Mouse (Mus musculus) neural tube, embryonic 13.5 days (tissue): ENCODE results near the gene Plekhg6. TPM values are rescaled to one million over a fixed set of nuclear protein-coding genes. Genes with fewer than 3 reads are reported as not detected.

Source experiments
- ATAC-seq: fragments of 200-750 bp; cut with Nextera tagmentation; 2 replicates; pipeline ENCODE4 v1.8.0; 2017; ENCODE audit warnings: low read depth, mild to moderate bottlenecking, moderate TSS enrichment, moderate library complexity
- H3K27ac ChIP-seq: fragments of 300-500 bp; sonication (generic); replicated peaks from 2 replicates; pipeline ENCODE4 v1.5.1; 2015; ENCODE audit warnings: moderate library complexity, mild to moderate bottlenecking, inconsistent platforms
- H3K27me3 ChIP-seq: fragments of 300-500 bp; sonication (generic); 2 replicates; pipeline ENCODE4 v1.6.1; 2015; ENCODE audit warnings: mild to moderate bottlenecking, inconsistent platforms
- H3K36me3 ChIP-seq: fragments of 300-500 bp; sonication (generic); 2 replicates; pipeline ENCODE4 v1.6.1; 2015; ENCODE audit warnings: mild to moderate bottlenecking, inconsistent platforms
- H3K4me1 ChIP-seq: fragments of 300-500 bp; sonication (generic); replicated peaks from 2 replicates; pipeline ENCODE4 v1.6.1; 2015; ENCODE audit warnings: inconsistent platforms
- H3K4me2 ChIP-seq: fragments of 300-500 bp; sonication (generic); 2 replicates; pipeline ENCODE4 v1.6.1; 2015; ENCODE audit warnings: inconsistent platforms, mild to moderate bottlenecking, moderate library complexity
- H3K4me3 ChIP-seq: fragments of 300-500 bp; sonication (generic); 2 replicates; pipeline ENCODE4 v1.5.1; 2015; ENCODE audit warnings: mild to moderate bottlenecking, inconsistent platforms
- H3K9ac ChIP-seq: fragments of 300-500 bp; sonication (generic); 2 replicates; pipeline ENCODE4 v1.6.1; 2015; ENCODE audit warnings: moderate library complexity, mild to moderate bottlenecking, inconsistent platforms
- H3K9me3 ChIP-seq: fragments of 300-500 bp; sonication (generic); 2 replicates; pipeline ENCODE4 v1.6.1; 2016; ENCODE audit warnings: inconsistent platforms
- WGBS: fragments of 180-500 bp; shearing (Covaris S2); methylation state at CpG from one replicate; pipeline ENCODE4 v1.1.7; 2015; 5-methylcytosine and 5-hydroxymethylcytosine counted together
- polyA plus RNA-seq: library from polyadenylated mRNA; unstranded; fragments of >200 nt; fragmentation: Nextera tagmentation; extraction: Ambion mirVana; gene quantifications from 2 replicates; pipeline ENCODE4 v1.2.1, GENCODE M21; 2015

The Plekhg6 gene
- polyA plus RNA-seq, 1 experiment from 2014 or later, result not detected

DNA sequence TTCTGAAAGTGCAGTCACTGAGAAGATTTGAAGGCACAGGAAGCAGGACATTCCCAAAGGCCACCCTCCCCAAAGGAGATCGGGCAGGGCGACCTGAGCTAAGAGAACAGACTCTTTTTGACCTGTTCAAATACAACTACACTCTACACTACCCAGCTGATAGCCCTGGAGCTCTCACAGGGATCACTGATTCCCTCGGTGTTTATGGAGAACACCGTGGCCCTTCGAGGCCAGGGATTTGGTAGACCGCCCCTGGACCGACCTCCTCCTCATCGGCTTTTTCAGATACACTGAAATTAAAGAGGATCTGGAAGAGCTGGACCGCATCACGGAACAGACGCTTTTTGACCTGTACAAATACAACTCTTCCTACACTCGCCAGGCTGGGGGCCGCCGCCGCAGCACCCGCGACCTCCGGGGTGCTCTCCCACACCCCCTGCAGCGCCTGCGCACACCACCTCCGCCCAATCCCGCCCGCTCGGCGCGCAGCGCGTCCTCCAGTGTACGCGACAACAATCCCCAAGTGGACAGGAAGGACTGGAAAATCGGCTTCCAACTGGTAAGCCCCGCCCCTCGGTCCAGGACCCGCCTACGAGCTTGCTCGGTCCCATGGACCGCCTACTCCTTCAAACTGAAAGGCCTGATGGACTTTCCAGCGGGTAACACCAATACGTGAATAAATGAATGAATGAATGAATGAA, 49.8 kb downstream of the Plekhg6 start:
- peak overlapping the region; percentile 68 for H3K9ac ChIP-seq
- WGBS, result under 1% methylated on average over 39 of the region's 39 CpGs
- H3K27me3 ChIP-seq, result no peaks in the 10 kb centered on the region
- H3K4me3 ChIP-seq, result peak overlapping the region; percentile 47
- H3K36me3 ChIP-seq, result no peaks in the 10 kb centered on the region
- H3K4me2 ChIP-seq, result peak overlapping the region; percentile 75
- H3K9me3 ChIP-seq, result no peaks in the 10 kb centered on the region
- ATAC-seq, result peak; percentile 90
- H3K4me1 ChIP-seq, result peaks cover 5% of the 10 kb centered on the region; the same call in 1 of the 2 replicates
- no peak overlapping the region for H3K27ac ChIP-seq

DNA sequence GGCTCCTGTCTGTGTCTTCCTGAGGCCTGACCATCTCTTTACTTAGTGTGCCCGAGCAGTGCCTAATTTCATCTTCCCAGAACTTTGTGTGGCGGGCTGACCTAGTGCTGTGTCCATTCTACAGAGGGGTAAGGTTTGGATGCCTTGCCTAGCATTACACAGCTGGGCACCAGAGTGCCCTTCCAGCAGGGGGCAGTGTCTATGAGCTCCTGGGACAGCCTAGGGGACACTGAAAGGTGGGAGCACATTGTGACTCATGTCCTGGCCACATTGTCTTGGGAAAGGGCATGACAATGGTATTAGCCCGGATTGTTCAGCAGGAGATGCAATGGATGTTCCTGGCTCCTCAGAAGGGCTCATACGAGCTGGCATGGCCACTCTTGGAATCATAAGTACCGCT, 52.4 kb downstream of the Plekhg6 start:
- no peak overlapping the region for H3K27ac ChIP-seq
- peaks cover 5% of the 10 kb centered on the region; the same call in 1 of the 2 replicates for H3K4me1 ChIP-seq
- H3K27me3 ChIP-seq, result peaks cover 7% of the 10 kb centered on the region
- no peak overlapping the region for H3K9ac ChIP-seq
- 81% methylated on average over 5 of the region's 5 CpGs for WGBS
- ATAC-seq, result no peak
- no peaks in the 10 kb centered on the region for H3K9me3 ChIP-seq
- H3K36me3 ChIP-seq, result no peaks in the 10 kb centered on the region
- no peak overlapping the region for H3K4me3 ChIP-seq
- no peak overlapping the region for H3K4me2 ChIP-seq

DNA sequence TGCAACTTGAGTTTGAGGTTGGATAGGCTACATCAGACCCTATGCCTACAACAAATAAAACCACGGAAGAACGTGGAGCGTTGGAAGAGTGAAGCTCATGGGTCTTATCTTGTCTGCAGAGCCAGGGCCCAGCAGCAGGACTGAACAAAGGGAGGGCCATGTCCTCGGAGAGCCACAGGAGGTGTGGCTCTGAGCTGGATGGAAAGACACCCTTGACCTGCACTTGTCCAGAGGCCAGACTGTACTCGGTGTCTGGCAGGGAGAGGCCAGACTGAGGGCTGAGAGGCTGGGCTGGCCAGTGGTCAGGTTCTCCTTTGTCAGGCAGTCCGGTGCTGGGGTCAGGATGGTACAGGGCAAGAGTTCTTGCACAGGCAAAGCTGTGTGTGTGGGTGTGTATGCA, 55.3 kb downstream of the Plekhg6 start:
- H3K4me3 ChIP-seq, result no peak overlapping the region
- H3K9me3 ChIP-seq, result no peaks in the 10 kb centered on the region
- no peak for ATAC-seq
- no peaks in the 10 kb centered on the region for H3K36me3 ChIP-seq
- 72% methylated on average over 6 of the region's 6 CpGs for WGBS
- H3K9ac ChIP-seq, result no peak overlapping the region
- H3K27ac ChIP-seq, result no peak overlapping the region
- peaks cover 36% of the 10 kb centered on the region for H3K27me3 ChIP-seq
- H3K4me1 ChIP-seq, result peaks cover 2% of the 10 kb centered on the region
- no peak overlapping the region for H3K4me2 ChIP-seq

DNA sequence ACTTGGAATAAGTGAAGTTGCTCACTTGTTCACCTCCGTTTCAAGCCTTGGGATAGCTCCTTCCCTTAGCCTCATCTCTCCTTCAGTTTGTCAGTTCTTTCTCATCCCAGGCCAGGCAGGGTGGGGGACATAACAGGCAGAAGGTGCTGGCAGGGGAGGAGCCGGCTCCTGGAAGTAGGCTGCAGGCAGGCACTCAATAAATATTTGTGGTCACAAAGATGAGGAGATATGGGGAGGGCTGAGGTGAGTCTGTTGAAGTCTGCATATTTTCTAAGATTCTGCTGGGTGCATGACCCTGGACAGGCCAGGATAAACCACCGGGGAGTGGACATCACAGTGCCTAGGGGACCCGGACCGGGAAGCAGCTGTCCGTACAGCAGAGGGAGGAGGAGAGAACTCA, 57.0 kb downstream of the Plekhg6 start:
- WGBS, result 68% methylated on average over 6 of the region's 6 CpGs
- Histone ChIP-seq H3K36me3 (no peaks in the 10 kb centered on the region), H3K27ac (no peak overlapping the region), H3K4me1 (no peaks in the 10 kb centered on the region; the same call in 1 of the 2 replicates), H3K4me2 (no peak overlapping the region), H3K27me3 (peaks cover 50% of the 10 kb centered on the region), H3K9me3 (no peaks in the 10 kb centered on the region), H3K9ac (no peak overlapping the region), H3K4me3 (no peak overlapping the region)
- ATAC-seq, result no peak

DNA sequence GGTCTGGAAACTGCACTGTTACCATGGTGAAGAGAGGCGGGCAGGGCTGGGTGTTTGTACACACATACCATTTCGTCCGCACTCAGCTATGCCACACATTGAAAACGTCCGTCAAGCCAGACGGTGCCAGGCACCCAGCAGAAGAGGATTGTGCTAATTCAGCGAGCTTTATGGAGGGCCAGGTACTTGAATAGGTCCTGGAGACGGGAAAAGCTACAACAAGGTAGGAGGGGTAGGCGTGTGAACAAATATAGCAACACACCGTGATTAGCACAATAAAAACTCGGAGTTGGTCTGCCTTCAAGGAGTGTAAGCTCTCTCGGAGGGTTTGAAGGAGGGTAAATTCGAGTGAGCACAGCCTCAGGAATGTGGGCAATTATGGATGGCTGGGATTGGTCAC, 57.8 kb downstream of the Plekhg6 start:
- ATAC-seq, result no peak
- H3K27me3 ChIP-seq, result peaks cover 50% of the 10 kb centered on the region
- H3K27ac ChIP-seq, result no peak overlapping the region
- no peaks in the 10 kb centered on the region for H3K36me3 ChIP-seq
- no peak overlapping the region for H3K9ac ChIP-seq
- no peak overlapping the region for H3K4me3 ChIP-seq
- H3K4me1 ChIP-seq, result no peaks in the 10 kb centered on the region; the same call in 1 of the 2 replicates
- H3K4me2 ChIP-seq, result no peak overlapping the region
- 60% methylated on average over 13 of the region's 13 CpGs for WGBS
- no peaks in the 10 kb centered on the region for H3K9me3 ChIP-seq

DNA sequence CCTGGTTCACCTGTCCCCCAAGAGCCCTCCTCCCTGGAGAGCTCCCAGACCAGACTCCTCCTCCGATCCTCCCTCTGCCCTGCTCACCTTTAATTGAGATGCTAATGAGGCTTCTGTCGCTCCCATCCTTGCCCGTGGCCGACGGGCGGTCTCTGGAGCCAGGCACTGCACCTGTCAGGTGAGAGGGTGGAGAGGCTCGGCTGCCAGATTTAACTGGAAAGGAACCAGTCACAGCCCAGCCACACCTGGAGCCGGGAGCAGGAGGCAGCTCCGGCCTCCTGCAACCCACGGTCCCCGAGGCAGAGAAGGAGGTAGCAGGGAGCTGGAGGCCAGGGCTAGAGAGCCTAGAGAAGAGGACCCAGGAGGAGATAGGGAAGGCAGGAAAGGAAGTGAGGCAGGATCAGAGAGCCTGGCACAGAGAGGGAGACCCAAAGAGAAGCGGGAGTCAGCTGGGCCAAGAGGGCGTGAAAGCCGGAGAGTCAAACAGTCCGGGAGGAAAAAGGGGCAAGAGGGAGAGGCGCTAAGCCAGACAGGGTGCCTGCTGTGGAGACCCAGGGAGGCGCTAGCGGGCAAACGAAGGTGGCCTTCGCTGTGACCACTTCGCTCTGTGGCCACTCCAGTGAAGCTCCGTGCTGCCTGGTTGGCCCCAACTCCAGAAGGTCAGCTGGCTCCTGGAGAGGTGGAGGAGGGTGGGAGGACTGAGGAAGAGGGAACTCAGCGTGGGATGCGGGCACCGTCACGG, 59.3 kb downstream of the Plekhg6 start:
- Histone ChIP-seq H3K4me1 (no peaks in the 10 kb centered on the region; the same call in 1 of the 2 replicates), H3K27me3 (peaks cover 50% of the 10 kb centered on the region), H3K4me3 (no peak overlapping the region), H3K9ac (no peak overlapping the region), H3K4me2 (no peak overlapping the region), H3K36me3 (no peaks in the 10 kb centered on the region), H3K27ac (no peak overlapping the region), H3K9me3 (no peaks in the 10 kb centered on the region)
- WGBS, result 7% methylated on average over 26 of the region's 26 CpGs
- no peak for ATAC-seq

DNA sequence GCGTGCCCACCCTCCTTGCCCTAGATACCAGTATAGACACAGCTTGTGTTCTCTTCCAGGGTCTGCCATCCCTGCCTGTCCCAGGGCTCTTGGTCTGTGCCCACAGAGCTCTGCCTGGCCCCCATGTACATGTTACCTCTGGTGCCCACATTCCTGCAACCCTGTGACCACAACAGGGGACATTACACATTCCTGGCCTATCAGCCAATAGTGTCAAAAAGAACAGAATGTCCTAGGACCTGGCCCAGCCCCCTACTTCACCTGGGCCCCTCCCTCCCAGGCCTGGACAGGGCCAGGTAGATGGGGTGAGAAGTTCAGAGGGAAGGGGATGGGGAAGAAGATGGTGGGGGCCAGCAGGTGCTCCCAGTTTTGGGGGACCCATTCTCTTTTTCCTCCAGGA, 60.3 kb downstream of the Plekhg6 start, which contains the start of gene Scnn1a:
Scnn1a (plus strand) TSS at position 337 of the 400 bp plus-strand sequence.
- 89% methylated on average over 1 of the region's 1 CpGs for WGBS
- H3K36me3 ChIP-seq, result no peaks in the 10 kb centered on the region

DNA sequence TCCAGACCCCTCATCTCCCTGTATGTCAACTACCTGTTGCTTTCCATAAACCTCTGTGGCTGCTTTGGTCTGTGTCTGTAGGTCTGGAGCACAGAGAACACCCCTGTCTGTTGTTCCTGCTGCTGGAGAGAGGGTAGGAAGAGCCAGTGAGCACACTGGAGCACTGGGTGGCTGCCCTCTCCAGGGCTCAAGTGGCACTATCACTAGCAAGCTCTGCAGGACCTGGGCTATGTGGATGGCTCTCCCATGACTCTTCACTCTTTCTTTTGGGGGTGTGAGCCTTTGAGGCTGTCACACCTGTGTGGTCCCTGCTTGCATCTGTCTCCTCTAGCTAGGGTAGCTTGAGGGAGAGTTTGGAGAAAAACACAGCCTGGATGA, 60.7 kb downstream of the Plekhg6 start:
- no peaks in the 10 kb centered on the region for H3K9me3 ChIP-seq

More for the DNA sequence above, 60.3 kb downstream of the Plekhg6 start, which contains the start of gene Scnn1a:
- peaks cover 53% of the 10 kb centered on the region for H3K27me3 ChIP-seq
- no peaks in the 10 kb centered on the region for H3K9me3 ChIP-seq
- H3K9ac ChIP-seq, result no peak within 1 kb of the TSS
- H3K27ac ChIP-seq, result no peak within 1 kb of the TSS
- H3K4me2 ChIP-seq, result no peak within 1 kb of the TSS
- no peak within 1 kb of the TSS for H3K4me3 ChIP-seq
- no peak for ATAC-seq
- H3K4me1 ChIP-seq, result no peaks in the 10 kb centered on the region; the same call in 1 of the 2 replicates

DNA sequence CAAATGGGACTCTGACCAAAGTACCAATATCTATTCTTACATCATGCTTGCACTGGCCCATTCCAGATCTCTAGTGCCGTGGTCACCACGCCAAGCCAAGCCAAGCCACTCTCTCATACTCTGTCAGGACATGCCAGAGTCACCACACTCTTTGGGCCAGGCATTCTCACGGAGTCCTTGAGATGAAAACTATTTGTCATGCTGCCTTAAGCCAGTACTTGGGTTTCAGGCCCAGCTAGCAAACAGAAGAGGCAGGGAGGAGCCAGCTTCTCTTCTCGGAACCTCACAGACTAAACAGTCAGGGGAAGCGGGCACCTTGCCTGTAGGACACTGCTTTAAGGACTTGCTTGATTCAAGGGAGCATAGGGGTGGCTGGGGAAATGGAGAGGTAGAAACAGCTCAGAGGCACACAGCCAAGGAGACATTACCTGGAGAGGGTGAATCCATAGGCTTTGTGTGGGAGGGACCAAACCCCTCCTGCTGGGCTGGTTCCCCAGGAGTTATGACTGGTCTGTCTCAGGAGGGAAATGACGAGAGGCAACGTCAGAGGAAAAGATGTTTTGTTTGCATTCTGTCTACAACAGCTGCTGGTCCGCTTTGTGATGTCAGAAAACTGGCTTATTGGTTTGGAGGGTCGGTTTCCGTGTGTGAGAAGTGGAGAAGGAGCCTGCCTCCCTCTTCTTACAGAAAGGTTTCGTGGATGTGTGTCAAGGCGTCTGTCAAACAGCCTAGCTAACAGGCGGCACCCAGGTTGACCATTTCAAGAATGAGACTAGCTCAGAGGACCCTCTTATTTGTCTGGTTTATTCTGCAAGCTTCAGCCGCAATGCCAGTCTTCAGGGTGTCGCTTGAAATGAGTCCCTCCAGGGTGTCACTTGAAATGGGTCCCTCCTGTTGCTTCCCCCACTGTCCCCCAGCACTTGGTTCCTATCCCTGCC, 61.3 kb downstream of the Plekhg6 start:
- Histone ChIP-seq H3K27ac (no peak overlapping the region), H3K4me2 (no peak overlapping the region), H3K36me3 (no peaks in the 10 kb centered on the region), H3K9me3 (no peaks in the 10 kb centered on the region), H3K9ac (no peak overlapping the region), H3K4me3 (no peak overlapping the region), H3K4me1 (peaks cover 3% of the 10 kb centered on the region), H3K27me3 (peaks cover 53% of the 10 kb centered on the region)
- no peak for ATAC-seq
- WGBS, result 67% methylated on average over 15 of the region's 15 CpGs

More for the DNA sequence above, 60.7 kb downstream of the Plekhg6 start:
- Histone ChIP-seq H3K4me1 (no peaks in the 10 kb centered on the region; the same call in 1 of the 2 replicates), H3K36me3 (no peaks in the 10 kb centered on the region), H3K27ac (no peak overlapping the region), H3K9ac (no peak overlapping the region), H3K27me3 (peaks cover 53% of the 10 kb centered on the region), H3K4me2 (no peak overlapping the region), H3K4me3 (no peak overlapping the region)
- ATAC-seq, result no peak

DNA sequence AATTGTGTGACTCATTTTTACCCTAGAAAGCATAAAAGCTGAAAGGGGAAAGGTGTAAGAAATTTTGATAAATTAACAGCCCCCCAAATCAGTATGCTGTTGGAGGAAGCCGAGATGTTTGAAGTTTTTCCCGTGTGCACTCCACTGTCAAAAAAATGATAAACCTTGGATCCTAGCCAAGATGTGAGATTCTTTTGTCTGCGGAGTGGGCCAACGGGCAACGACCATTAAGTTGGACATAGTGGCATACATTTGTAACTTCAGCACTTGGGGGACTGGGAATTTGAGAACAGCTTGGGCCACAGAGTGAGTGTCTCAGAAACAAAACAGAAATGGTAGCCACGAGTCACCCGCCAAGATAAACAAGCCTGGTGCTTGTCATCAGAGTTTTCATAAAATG, 63.5 kb downstream of the Plekhg6 start:
- H3K9me3 ChIP-seq, result no peaks in the 10 kb centered on the region
- WGBS, result 70% methylated on average over 7 of the region's 7 CpGs
- peaks cover 23% of the 10 kb centered on the region for H3K4me1 ChIP-seq
- H3K4me3 ChIP-seq, result no peak overlapping the region
- no peak overlapping the region for H3K4me2 ChIP-seq
- no peak overlapping the region for H3K27ac ChIP-seq
- H3K27me3 ChIP-seq, result peaks cover 35% of the 10 kb centered on the region
- no peak overlapping the region for H3K9ac ChIP-seq
- ATAC-seq, result no peak
- no peaks in the 10 kb centered on the region for H3K36me3 ChIP-seq

DNA sequence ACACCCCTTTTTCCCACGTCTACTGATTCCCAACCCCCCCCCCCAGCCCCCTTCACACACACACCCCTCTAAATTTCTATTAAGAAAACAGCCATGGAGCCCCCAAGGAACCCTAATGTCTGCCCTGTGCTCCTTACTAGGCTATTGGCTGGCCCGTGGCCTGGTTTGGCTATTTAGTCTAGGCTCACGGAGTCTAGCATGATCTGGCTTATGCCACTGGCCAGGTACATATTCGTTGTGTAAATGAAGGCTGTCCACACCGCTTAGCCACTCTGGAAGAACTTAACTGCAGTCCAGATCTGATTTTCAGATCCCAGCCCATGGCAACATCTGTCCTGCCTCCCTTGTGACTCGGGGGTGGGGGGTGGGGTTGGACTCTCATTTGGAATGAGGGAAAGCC, 65.8 kb downstream of the Plekhg6 start:
- WGBS, result 72% methylated on average over 6 of the region's 6 CpGs
- H3K27me3 ChIP-seq, result peaks cover 12% of the 10 kb centered on the region
- no peaks in the 10 kb centered on the region for H3K9me3 ChIP-seq
- H3K4me3 ChIP-seq, result no peak overlapping the region
- ATAC-seq, result no peak
- H3K36me3 ChIP-seq, result no peaks in the 10 kb centered on the region
- H3K27ac ChIP-seq, result no peak overlapping the region
- H3K4me1 ChIP-seq, result peaks cover 23% of the 10 kb centered on the region
- H3K4me2 ChIP-seq, result no peak overlapping the region
- no peak overlapping the region for H3K9ac ChIP-seq

DNA sequence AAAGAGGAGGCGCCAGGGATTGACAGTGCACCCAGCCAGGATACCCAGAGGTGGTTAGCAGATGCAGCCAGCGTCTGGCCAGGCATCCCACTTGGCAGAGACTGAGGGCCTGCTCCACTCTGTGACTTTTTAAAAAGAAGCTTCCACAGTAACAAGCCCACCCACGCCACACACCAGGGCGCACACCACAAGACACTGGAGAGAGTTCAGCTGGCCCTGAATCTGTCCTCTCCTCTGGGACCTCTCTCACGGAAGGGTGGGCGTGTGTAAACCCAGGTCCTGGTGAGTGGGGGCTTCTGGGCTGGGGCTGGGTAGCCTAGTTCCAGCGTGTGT, 66.4 kb downstream of the Plekhg6 start:
- H3K4me3 ChIP-seq, result peak overlapping the region; percentile 39
- H3K36me3 ChIP-seq, result no peaks in the 10 kb centered on the region
- peaks cover 7% of the 10 kb centered on the region; the same call in 1 of the 2 replicates for H3K27me3 ChIP-seq
- H3K9ac ChIP-seq, result peak overlapping the region; percentile 72
- peak overlapping the region; percentile 54 for H3K4me2 ChIP-seq
- 66% methylated on average over 7 of the region's 7 CpGs for WGBS
- H3K27ac ChIP-seq, result no peak overlapping the region
- peaks cover 25% of the 10 kb centered on the region for H3K4me1 ChIP-seq
- ATAC-seq, result peak; percentile 51
- H3K9me3 ChIP-seq, result no peaks in the 10 kb centered on the region
